7 mouse cellular contexts compared by ENCODE assay signal in genomic region chr4:142160041-142160440, GRCm38 (mm10).
DNase-seq lines count a peak whose midpoint lies in the region; ATAC-seq and TF ChIP-seq lines count a peak whose summit lies in the region.

No protein-coding gene starts in this region.

- H3K27ac ChIP-seq in midbrain, embryonic 15.5 days: peak overlapping the region; percentile 5; the same call in 1 of the 2 replicates
- H3K27ac ChIP-seq in midbrain, embryonic 14.5 days (replicated peaks; ENCODE audit: low read depth, low read length): no peak overlapping the region
- 0 out of 2 replicates have a peak overlapping the region, but pooled peaks have one; percentile 8 for H3K27ac ChIP-seq in gastrocnemius, adult 2 months
- H3K27ac ChIP-seq in stomach, embryonic 15.5 days: no peak overlapping the region

- no peak for TF ChIP-seq CTCF in gastrocnemius, adult 2 months (IDR thresholded peaks at IDR 0.05)

- DNase-seq in midbrain, embryonic 14.5 days: no peak
- DNase-seq in gastrocnemius, adult 2 months: peak; percentile 82
- DNase-seq in heart, postnatal 14 days: peak; percentile 62 to 73
- DNase-seq in spleen, postnatal 36 days (ENCODE audit: low spot score in 2 of 2): no peak
- no peak for DNase-seq in testis, postnatal 14 days (ENCODE audit: low spot score)

- no peaks in the 10 kb centered on the region for H3K27me3 ChIP-seq in midbrain, embryonic 15.5 days (replicated peaks)
- H3K27me3 ChIP-seq in midbrain, embryonic 14.5 days (ENCODE audit: control insufficient read depth, insufficient read depth, low read length): no peaks in the 10 kb centered on the region
- H3K27me3 ChIP-seq in stomach, embryonic 15.5 days (replicated peaks): no peaks in the 10 kb centered on the region

- whole genome bisulfite sequencing in midbrain, embryonic 15.5 days: 41% methylated on average over 8 of the region's 8 CpGs
- 44% methylated on average over 8 of the region's 8 CpGs for WGBS in midbrain, embryonic 14.5 days
- 65% methylated on average over 8 of the region's 8 CpGs for WGBS in stomach, embryonic 15.5 days

- H3K9me3 ChIP-seq in midbrain, embryonic 15.5 days: no peaks in the 10 kb centered on the region
- H3K9me3 ChIP-seq in midbrain, embryonic 14.5 days (ENCODE audit: control insufficient read depth, low read length): 0 out of 2 replicates have a peak, but pooled peaks cover 2% of the 10 kb centered on the region
- no peaks in the 10 kb centered on the region for H3K9me3 ChIP-seq in stomach, embryonic 15.5 days

- no peaks in the 10 kb centered on the region for H3K36me3 ChIP-seq in midbrain, embryonic 15.5 days (replicated peaks)
- H3K36me3 ChIP-seq in midbrain, embryonic 14.5 days (ENCODE audit: control insufficient read depth, insufficient read depth, low read length): peaks cover 6% of the 10 kb centered on the region; the same call in 1 of the 2 replicates
- H3K36me3 ChIP-seq in stomach, embryonic 15.5 days: peaks cover 9% of the 10 kb centered on the region; the same call in 1 of the 2 replicates

- H3K9ac ChIP-seq in midbrain, embryonic 15.5 days: no peak overlapping the region
- no peak overlapping the region for H3K9ac ChIP-seq in midbrain, embryonic 14.5 days (replicated peaks; ENCODE audit: low read length)
- H3K9ac ChIP-seq in stomach, embryonic 15.5 days: no peak overlapping the region

- ATAC-seq in midbrain, embryonic 15.5 days (replicated peaks): no peak
- no peak for ATAC-seq in midbrain, embryonic 14.5 days (ENCODE audit: low FRiP score, low TSS enrichment)
- peak; percentile 41; the same call in 1 of the 2 replicates for ATAC-seq in stomach, embryonic 15.5 days (ENCODE audit: insufficient read depth, low FRiP score, low read depth)

- H3K4me3 ChIP-seq in midbrain, embryonic 15.5 days: no peak overlapping the region
- no peak overlapping the region for H3K4me3 ChIP-seq in midbrain, embryonic 14.5 days (replicated peaks; ENCODE audit: low read depth, low read length)
- no peak overlapping the region for H3K4me3 ChIP-seq in gastrocnemius, adult 2 months
- H3K4me3 ChIP-seq in stomach, embryonic 15.5 days (replicated peaks): no peak overlapping the region

- no peak overlapping the region for H3K4me2 ChIP-seq in midbrain, embryonic 15.5 days
- H3K4me2 ChIP-seq in midbrain, embryonic 14.5 days (ENCODE audit: low read length): no peak overlapping the region
- H3K4me2 ChIP-seq in stomach, embryonic 15.5 days: no peak overlapping the region

- intact Hi-C loops in gastrocnemius, adult 2 months (cut with DNase I): no loop called here
- intact Hi-C loops in heart, postnatal 14 days (cut with DNase I): no loop called here

- H3K4me1 ChIP-seq in midbrain, embryonic 15.5 days: 0 out of 2 replicates have a peak, but pooled peaks cover 3% of the 10 kb centered on the region
- no peaks in the 10 kb centered on the region for H3K4me1 ChIP-seq in midbrain, embryonic 14.5 days (ENCODE audit: control insufficient read depth, insufficient read depth, low read length)
- peaks cover 11% of the 10 kb centered on the region for H3K4me1 ChIP-seq in stomach, embryonic 15.5 days

Comparison
In these comparisons a context has a peak if more than half of its experiments do, and no peak if none do; other contexts are left out.
1. H3K27ac ChIP-seq: peak in midbrain, embryonic 15.5 days (single experiment) and gastrocnemius, adult 2 months (single experiment); none in midbrain, embryonic 14.5 days (single experiment) and stomach, embryonic 15.5 days (single experiment).
2. DNase-seq: peak in gastrocnemius, adult 2 months (single experiment) and heart, postnatal 14 days (2 of 2); none in midbrain, embryonic 14.5 days (single experiment), spleen, postnatal 36 days (0 of 2) and testis, postnatal 14 days (single experiment).